Mouse (Mus musculus): ENCODE results near the gene Coro2a. TPM values are rescaled to one million over a fixed set of nuclear protein-coding genes. Genes with fewer than 3 reads are reported as not detected.
"Not testable (repeated sequence)": the region's sequence is repeated elsewhere in the genome, so short reads cannot be mapped to it uniquely, and the experiment has no call there.

The Coro2a gene
- total RNA-seq, 2 experiments from 2014 or later: 31.4 to 55.6 TPM

- peak; percentile 28 for ATAC-seq (ENCODE audit: poor library complexity, severe bottlenecking)
These were observed 16.2 kb downstream of the Coro2a start for GRCm38 (mm10) chr4:46585811-46586190.

GRCm38 (mm10) chr4:46585041-46585810, 16.8 kb downstream of the Coro2a start:
- ATAC-seq (ENCODE audit: poor library complexity, severe bottlenecking): no peak

- ATAC-seq (ENCODE audit: poor library complexity, severe bottlenecking): not testable (repeated sequence)
These were observed 17.5 kb downstream of the Coro2a start for GRCm38 (mm10) chr4:46584536-46584935.

- peak; percentile 10; the same call in 1 of the 2 replicates for ATAC-seq (ENCODE audit: poor library complexity, severe bottlenecking)
These were observed 17.9 kb downstream of the Coro2a start for GRCm38 (mm10) chr4:46584084-46584483.

GRCm38 (mm10) chr4:46582024-46582423, 20.0 kb downstream of the Coro2a start:
- not testable (repeated sequence) for ATAC-seq (ENCODE audit: poor library complexity, severe bottlenecking)

- ATAC-seq (ENCODE audit: poor library complexity, severe bottlenecking): not testable (repeated sequence)
These were observed 20.4 kb downstream of the Coro2a start for GRCm38 (mm10) chr4:46581577-46581976.

GRCm38 (mm10) chr4:46580799-46581243, 21.2 kb downstream of the Coro2a start:
- ATAC-seq (ENCODE audit: poor library complexity, severe bottlenecking): 0 out of 2 replicates have a peak, but pooled peaks have one; percentile 17

GRCm38 (mm10) chr4:46578796-46579346, 23.1 kb downstream of the Coro2a start:
- not testable (repeated sequence) for ATAC-seq (ENCODE audit: poor library complexity, severe bottlenecking)

GRCm38 (mm10) chr4:46578228-46578627, 23.8 kb downstream of the Coro2a start:
- no peak for ATAC-seq (ENCODE audit: poor library complexity, severe bottlenecking)

GRCm38 (mm10) chr4:46575509-46576284, 26.3 kb downstream of the Coro2a start:
- ATAC-seq (ENCODE audit: poor library complexity, severe bottlenecking): peak; percentile 28; the same call in 1 of the 2 replicates

GRCm38 (mm10) chr4:46574841-46575240, 27.2 kb downstream of the Coro2a start:
- peak; percentile 52 for ATAC-seq (ENCODE audit: poor library complexity, severe bottlenecking)

GRCm38 (mm10) chr4:46574024-46574753, 27.8 kb downstream of the Coro2a start:
- no peak for ATAC-seq (ENCODE audit: poor library complexity, severe bottlenecking)

- 0 out of 2 replicates have a peak, but pooled peaks have one; percentile 19 for ATAC-seq (ENCODE audit: poor library complexity, severe bottlenecking)
These were observed 29.4 kb downstream of the Coro2a start for GRCm38 (mm10) chr4:46572616-46573015.

GRCm38 (mm10) chr4:46571744-46572143, 30.3 kb downstream of the Coro2a start:
- ATAC-seq (ENCODE audit: poor library complexity, severe bottlenecking): no peak

- no peak for ATAC-seq (ENCODE audit: poor library complexity, severe bottlenecking)
These were observed 32.3 kb downstream of the Coro2a start for GRCm38 (mm10) chr4:46569671-46570070.

- ATAC-seq (ENCODE audit: poor library complexity, severe bottlenecking): no peak
These were observed 33.8 kb downstream of the Coro2a start for GRCm38 (mm10) chr4:46568169-46568568.

- ATAC-seq (ENCODE audit: poor library complexity, severe bottlenecking): no peak
These were observed 34.9 kb downstream of the Coro2a start for GRCm38 (mm10) chr4:46566931-46567671.

GRCm38 (mm10) chr4:46565393-46565955, 36.5 kb downstream of the Coro2a start:
- ATAC-seq (ENCODE audit: poor library complexity, severe bottlenecking): no peak

GRCm38 (mm10) chr4:46564247-46564646, 37.8 kb downstream of the Coro2a start:
- peak; percentile 9 for ATAC-seq (ENCODE audit: poor library complexity, severe bottlenecking)

- peak; percentile 94 for ATAC-seq (ENCODE audit: poor library complexity, severe bottlenecking)
These were observed 38.2 kb downstream of the Coro2a start for GRCm38 (mm10) chr4:46563847-46564246.

All from megakaryocyte, adult 5-6 weeks (primary cell).